Mouse (Mus musculus): ENCODE results near the gene Plekha6.

Gene Plekha6

DNA sequence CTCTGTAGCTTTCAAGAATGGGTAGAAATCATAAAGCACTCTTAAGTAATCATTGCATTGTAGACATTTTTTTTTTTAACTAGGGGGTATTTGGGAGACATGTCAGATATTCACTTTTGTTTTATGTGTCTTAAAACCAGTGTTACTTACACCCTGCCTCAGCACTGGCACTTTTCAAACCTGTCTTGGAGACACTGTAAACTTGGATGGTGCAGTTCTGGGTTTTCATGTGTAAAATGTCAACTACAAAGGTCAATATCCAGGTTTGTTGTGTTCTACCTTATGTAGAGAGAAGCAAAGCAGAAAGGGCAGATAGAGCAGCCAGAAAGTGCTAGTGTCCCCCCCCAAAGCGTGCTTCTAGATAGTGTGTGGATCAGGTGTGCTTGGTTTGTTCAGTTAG is 25.6 kb upstream of the Plekha6 start:
- in situ Hi-C loops (cut with MboI, MseI), result no loop called here

DNA sequence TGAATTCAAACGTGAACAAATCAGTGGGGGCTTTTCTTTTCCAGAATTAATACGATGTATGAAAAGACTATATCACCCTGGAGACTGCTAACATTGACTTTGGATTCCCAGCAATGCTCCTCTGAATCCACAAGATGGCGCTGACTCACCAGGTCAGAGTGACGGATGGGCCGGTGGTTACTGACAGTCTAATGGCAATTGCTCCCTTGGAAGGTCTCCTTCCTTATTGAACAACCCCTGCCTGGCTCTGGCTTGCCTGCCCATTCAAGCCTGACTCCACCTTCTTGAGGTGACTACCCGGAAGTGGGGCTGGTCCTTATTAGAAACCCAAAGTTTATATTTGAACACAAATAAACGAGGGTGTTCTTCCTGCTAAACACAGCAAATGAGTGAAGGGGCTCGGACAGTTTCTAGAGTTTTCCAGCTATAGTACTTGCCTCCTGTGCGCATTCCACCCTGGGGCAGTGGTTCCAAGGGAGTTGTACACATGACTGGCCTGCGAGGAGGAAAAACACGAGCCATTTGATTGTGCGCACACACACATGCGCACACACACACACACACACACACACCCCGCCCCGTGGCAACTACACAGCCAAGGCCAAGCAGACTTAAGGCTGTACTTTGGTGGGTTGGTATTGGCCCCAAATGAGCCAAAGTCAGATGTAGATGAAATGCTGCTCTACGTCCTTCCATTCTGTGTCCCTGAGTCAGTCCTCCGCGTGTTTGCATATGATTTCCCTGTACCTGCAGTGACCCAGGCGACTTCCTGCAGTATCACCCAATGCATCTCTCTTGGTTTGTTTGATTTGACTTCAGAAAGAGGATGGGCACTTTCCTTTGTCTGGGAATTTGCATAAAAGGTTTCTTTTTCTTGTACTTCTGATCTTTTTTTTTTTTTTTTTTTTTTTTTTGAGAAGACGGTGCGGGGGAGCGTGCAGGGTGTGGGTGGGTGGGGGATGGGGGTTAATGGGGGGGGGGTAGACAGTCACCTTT is 17.7 kb upstream of the Plekha6 start:
- in situ Hi-C loops (cut with MboI, MseI), result no loop called here

DNA sequence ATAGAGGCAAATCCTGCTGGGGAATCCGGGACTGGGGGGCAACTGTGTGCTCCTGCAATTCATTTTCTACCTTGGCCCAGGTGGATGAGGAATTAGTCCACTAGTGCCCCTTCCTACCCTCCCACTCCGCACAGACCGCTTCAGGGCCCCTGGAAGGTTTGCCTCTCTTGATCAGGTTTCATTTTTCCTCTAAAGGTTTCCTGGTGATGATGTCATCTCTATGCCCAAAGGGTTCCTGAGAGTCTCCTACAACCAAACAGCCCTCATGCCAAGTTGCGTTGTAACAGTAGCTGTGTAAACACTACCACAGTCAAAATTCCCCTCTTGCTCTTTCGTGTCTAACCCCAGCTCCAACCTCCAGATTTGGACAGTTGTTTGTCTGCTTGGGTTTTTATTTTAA is 16.7 kb upstream of the Plekha6 start:
- in situ Hi-C loops (cut with MboI, MseI), result no loop called here

DNA sequence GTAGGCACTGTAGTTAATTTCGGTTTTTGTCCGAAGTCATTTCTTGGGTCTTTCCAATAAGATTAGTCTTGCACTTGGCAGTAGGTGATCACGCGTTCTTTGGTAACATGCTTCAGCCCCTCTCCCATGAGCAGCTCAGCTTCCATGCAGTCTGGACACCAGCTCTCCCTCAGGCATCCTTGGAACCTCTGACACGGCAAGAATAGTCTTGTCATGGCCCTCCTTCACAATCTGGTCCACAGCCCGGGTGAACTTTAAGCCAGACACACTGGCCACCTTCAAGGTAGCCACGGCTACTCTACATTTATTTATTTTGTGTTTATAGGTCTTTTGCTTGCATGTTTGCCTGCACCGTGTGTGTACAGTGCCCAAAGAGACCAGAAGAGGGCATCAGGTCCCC is 15.9 kb upstream of the Plekha6 start:
- in situ Hi-C loops (cut with MboI, MseI), result no loop called here

DNA sequence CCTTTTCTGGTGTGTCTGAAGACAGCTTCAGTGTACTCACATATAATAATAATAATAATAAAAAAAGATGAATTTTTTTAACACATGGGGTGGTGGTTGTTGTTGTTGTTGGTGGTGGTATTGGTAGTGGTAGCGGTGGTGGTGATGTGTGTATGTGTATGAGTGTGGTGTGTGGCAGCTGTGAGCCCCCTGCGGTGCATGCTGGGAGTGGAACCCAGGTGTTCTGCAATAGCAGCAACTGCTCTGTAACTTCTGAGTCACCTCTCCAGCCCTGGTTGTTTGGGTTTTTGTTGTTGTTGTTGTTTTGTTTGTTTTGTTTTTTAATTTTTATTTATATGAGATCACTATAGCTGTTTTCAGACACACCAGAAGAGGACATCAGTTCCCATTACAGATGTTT is 13.5 kb upstream of the Plekha6 start:
- in situ Hi-C loops (cut with MboI, MseI), result no loop called here

DNA sequence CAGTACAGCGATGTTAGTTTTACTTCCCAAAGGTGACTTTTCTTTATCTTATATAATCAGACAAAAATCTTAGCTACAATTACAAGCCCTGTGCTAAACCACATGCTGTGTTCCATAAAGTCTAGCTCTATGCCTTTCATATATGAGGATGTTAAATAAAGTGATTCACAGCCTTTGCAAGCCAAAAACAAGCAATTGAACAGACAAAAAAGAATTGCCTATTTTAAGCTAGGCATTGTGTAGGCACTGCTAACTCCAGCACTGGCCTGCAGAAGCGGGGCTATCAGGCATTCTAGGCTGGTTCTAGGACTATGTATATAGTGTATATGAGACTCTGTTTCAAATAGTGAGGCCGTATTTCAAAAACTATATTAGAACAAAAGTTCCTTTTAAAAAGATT is 11.8 kb upstream of the Plekha6 start:
- in situ Hi-C loops (cut with MboI, MseI), result no loop called here

DNA sequence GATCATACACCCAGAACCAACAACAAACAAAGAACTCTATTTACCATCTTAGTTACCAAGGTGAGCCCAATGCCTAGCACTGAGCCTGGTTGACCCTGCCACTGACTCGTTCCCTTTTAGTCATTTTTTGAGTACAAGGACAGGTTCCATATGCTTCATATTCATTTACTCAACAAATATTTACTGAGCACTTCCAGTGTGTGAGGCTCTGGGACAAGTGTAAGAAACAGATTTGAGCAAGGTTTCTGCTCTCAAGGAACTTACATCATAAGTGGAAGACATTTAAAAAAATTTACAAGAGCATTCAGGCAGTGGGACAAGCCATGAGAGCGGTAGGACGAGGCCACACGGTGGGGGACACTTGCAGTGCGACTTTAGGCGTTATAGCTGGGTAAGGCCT is 8.7 kb upstream of the Plekha6 start:
- in situ Hi-C loops (cut with MboI, MseI), result no loop called here

DNA sequence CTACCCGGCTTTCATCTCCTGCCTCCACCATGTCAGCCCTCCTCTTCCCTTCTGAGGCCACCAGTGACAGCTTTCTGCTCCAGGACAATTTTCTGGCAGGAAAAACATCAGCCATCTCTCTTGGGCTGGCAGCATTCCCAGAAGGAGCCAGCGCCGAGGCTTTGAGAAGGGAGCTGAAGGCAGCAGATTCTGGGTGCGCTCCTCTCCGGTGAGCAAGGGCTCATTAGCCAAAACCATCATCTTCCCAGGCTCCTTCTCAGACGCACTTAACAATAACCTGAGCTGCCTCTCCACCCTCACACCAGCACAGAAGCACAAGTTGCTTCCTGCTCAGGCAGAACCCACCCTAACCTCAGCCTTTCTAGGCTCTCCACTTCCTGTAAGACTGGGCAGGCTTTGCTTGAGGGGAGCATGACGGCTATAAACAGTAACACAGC is 4.9 kb upstream of the Plekha6 start:
- in situ Hi-C loops (cut with MboI, MseI), result no loop called here

DNA sequence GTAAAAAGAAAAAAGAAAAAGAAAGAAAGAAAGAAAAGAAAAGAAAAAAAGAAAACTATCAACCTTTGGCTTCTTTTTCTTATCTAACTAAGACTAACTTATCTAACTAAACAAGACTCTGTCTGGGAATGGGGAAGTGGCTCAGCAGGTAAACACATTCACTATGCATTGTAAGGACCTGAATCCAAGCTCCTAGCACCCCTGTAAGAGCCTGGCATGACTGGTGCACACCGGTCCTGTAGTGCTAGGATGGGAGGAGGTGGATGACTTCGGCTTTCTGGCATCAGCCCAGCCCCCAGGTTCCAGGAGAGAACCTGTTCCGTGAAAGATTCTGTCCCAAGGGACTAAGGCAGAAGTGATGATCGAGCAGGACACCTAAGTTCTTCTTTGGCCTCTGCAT is 2.5 kb upstream of the Plekha6 start:
- in situ Hi-C loops (cut with MboI, MseI), result no loop called here

DNA sequence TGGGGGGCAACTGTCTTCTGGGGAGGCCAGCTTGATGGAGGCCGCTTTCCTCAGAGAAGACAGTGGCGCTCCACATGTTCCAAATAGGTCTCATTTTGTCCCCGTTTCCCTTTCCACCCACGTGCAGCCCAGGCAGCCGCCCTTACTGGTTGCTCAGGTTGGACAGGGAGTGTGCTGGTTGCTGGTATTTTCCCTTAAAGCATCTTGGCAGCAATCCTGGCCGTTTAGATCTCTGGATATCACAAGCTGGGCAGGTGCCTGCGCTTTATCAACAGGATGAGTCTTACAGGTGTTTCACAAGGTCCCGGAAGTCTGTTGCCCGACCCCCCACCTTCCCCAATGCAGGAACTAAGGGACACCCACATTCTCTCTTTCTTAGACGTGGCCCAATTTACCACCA is 2.0 kb upstream of the Plekha6 start:
- in situ Hi-C loops (cut with MboI, MseI), result no loop called here

DNA sequence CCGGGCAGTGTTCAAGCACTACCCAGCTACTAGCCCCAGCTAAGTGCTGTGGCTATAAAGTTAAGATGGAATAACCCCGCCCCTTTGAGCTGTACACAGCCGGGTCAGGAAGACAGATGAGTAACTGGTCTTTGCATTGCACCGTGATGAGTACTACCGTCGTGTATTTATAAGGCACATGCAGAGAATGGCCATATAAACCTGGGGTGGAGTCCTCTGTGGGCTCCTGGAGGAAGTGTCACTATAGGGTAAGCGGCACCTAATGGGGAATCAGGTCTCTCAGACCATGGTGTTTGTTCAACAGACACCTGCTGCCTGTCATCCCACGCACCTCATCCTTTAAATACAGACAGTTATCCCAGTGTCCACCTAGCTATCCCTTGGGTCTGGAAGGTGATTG is 1.0 kb upstream of the Plekha6 start:
- in situ Hi-C loops (cut with MboI, MseI), result no loop called here

DNA sequence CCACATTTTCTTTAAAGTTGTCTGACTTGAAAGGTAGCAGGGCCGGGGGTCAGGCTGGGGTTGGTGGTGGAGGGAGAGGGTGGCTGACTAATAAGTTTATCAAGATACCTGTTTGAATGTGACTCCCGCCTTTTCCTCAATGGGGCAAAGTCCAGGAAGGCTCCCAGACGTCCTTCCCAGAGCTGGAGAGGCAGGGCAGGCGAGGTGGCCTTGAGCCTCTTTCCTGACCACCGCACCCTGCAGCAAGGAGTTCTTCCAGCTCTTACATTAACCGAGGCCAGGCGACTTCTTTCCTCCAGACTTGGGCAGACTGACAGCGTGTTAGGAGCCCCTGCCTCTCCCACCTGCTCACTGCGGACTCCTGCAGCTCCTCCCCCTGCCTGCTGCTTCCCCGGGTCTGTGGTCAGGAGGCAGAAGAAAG is 591 bp downstream of the Plekha6 start:
- in situ Hi-C loops (cut with MboI, MseI), result no loop called here

DNA sequence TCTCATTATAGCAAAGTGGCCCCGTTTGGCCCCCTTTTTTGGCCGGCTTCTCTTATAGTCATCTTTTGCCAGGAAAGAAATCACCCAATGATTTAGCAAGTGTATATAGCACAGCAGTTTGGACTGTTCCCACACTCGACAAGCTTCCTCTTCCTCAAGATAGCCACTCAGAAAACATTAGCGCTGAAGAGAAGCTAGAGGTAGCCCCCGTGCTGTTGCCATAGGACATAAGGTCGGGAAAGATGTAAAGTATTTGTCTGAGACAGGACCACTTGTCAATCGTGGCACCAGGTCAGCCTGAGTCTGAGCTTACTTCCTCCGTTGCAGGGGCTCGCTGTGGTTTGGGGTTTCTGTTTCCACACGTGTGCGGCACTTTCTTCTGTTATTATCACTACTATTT is 1.1 kb downstream of the Plekha6 start:
- in situ Hi-C loops (cut with MboI, MseI), result no loop called here

DNA sequence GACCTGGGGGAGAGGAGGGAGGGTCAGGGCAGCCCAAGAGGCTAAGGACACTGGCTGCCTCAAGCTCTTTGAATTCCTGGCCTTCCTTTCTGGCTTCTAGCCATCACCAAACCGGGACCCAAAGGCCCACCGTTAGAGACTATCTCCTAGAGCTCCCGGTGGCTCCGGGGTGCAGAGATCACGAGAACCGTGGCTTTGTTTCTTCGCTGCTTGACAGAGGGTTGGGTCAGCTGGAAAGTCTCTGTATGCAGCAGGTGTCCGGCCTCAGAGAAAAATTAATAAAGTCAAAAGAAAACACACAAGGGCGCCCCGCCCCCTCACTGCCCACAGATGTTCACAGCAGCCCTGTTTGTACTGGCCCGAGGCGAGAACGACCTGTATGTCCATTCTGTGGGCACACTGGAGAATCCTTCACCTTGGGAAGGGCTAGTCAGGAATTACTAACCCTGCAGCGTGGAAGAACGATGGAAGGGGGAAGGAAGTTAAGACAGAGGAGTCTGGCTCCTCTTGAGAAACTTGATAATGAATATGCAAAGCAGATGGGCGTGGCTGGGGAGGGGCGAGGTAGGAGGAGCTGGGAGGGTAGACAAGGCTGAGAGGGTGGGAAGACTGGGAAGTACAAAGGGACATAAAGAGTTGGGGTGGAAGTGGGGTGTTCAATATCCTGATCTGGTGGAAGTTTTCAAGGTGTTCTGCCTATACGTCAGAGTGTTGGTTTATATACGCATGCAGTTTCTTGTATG is 4.5 kb downstream of the Plekha6 start:
- in situ Hi-C loops (cut with MboI, MseI), result no loop called here

DNA sequence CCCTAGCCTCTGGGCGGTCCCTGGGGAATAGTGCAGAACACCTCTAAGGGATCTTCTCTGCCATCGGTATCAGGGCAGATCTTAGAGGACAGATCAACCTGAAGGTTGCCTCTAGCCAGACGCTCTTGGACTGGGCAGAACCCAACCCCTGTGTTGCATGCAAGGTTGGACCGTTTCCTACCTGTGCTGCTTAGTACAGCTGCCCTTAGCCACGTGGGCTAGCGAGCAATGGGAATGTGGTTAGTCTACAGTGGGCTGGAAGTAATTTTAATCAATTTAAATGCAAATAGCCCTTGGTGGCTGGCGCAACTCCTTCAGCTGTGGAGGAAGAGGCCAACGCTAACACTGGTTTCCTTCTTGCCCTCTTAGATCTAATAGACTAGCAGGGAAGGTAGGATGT is 6.2 kb downstream of the Plekha6 start:
- in situ Hi-C loops (cut with MboI, MseI), result no loop called here

DNA sequence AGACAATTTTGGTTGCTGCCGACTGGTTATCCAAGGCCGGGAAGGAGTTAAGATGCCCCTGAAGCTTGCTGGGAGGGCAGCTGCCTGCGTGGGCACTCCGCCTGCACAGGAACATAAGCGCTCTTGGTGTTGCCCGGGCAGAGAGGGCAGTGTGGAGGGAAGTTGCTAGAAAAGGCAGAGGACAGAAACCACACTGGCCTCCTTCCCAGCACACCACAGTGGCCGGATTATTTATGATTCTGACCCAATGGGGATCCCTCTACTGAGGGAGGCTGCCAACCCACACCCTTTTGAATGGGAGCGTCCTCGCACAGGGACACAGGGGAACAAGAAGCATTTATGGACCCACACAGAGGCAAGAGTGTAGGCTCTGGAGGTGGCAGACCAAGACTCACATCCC is 7.3 kb downstream of the Plekha6 start:
- in situ Hi-C loops (cut with MboI, MseI), result no loop called here

DNA sequence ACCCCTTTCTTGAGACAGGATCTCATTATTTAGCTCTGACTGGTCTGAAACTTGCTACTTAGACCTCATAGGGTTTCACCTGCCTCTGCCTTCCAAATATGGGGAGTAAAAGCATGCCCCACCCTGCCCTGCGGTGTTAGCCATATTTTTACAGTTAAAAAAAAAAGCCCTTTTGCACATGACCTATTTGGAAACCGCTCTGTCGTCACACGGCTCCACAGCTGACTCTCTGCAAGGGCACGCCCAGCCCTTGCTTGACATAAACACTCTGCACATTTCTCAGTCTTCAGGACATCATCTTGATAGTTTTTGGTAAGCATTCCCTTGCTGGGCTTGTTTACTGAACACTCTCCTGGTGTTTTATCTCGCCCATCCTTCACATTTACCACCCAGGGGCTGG is 11.1 kb downstream of the Plekha6 start:
- in situ Hi-C loops (cut with MboI, MseI), result no loop called here

DNA sequence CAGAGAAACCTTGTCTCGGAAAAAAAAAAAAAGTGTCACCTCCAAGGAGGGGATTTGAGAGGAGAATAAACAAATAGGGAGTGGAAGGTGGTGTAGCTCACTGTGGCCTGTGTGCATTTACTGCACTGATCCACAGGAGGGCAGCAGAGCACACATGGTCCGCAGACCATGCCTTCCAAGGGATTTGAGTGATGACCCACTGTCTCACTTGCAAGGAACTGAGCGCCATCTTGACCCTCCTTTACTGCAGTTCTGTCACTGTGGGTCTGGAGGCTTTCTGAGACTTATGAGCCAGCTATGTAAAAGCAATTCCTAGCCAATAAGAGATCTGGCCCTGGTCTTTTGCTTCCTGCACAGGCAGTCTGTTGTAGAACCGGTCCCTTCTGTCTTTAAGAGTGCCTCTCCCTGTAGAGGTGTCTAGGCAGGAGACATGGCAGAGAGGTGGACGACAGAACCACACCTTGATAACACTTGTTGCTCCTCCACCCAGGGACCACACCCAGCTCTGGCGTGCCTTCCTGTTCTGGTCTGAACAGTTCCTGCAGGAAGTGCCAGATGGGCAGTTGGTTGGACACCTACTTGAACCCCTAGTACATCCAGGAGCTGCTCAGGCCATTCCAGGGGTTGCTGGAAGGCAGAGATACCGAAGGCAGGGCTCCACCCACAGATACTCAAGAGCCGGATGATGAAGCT is 13.6 kb downstream of the Plekha6 start:
- in situ Hi-C loops (cut with MboI, MseI), result no loop called here

DNA sequence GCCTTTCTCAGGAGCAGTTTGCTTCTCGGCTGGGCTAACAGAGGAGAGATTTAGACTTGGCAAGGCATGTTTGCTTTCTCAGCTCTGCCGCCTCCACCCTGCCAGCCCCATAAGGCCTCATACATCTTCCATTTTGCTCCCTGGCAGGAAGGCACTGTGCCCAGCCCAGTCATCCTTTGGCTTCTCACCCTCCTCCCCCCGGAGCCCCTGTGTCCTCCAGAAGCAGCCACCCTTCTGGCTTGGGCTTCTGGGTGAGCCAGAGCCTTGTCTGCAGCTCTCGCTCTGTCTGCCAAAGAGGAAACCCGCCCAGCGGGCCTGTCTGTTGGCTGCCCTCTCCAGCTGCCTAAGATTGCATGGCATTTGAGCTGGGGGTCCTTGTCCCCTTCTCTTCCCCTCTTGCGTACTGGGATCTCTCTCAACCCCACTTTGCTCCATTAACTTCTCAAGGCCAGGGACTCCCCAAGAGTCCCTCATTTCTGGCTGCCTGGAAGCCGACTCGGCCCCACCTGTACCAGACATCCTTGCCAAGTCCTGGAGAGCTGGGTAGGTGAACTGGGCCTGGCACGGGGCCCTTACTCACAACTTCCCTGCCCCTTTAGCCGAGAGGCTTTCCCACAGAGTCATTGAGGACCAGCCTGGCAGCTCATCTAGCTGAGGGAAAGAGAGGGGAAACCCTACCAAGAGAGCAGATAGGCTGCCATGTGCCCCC is 14.9 kb downstream of the Plekha6 start:
- in situ Hi-C loops (cut with MboI, MseI), result no loop called here

DNA sequence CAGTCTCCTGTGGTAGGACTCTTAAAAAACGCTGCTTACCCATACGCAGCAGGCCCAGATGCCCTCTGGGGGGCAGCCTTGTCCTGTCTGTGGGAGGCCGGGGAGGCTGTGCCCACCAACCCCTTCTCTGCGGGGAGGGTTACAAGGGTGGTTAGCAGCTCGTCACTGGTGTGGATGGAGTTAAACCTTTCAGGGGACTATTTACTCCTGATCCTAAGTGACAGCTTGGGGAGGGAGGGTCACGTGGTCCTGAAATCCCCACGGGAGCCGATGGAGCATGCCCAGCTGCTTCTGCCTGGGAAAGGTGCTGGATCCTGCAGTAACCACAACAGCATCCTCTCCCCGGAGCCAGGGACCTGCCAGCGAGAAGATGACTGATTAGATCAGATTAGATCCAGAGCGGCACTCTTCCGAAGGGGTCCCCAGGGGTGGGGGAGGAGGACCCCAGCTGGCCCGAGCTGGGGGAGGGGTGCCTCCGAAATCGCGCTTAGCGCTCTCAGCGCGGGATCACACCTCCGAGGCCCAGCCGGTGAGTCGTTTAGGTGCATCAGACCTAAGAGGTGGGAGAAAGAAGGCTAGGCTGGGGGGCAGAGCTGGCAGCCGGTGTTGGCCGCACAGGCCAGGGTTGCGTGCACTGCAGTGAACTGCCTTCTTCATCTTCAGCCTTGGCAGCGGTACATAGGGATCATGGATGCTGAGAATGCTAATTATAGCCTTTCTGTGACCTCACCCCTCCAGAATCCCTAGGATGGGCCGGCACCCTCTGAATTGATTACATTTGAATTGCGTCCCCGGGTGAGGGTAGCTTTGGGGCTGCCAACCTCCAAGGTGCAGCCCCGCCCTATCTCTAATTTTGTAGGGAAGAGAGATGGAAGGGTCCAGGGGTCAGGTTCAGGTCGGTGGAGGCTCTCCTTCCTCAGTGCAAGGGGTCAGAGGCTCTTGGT is 17.3 kb downstream of the Plekha6 start:
- in situ Hi-C loops (cut with MboI, MseI), result no loop called here

Measured in T-helper 2 cell (primary cell).